Mouse (Mus musculus): ENCODE measurements around the gene Fam92a.

The Fam92a gene

DNA sequence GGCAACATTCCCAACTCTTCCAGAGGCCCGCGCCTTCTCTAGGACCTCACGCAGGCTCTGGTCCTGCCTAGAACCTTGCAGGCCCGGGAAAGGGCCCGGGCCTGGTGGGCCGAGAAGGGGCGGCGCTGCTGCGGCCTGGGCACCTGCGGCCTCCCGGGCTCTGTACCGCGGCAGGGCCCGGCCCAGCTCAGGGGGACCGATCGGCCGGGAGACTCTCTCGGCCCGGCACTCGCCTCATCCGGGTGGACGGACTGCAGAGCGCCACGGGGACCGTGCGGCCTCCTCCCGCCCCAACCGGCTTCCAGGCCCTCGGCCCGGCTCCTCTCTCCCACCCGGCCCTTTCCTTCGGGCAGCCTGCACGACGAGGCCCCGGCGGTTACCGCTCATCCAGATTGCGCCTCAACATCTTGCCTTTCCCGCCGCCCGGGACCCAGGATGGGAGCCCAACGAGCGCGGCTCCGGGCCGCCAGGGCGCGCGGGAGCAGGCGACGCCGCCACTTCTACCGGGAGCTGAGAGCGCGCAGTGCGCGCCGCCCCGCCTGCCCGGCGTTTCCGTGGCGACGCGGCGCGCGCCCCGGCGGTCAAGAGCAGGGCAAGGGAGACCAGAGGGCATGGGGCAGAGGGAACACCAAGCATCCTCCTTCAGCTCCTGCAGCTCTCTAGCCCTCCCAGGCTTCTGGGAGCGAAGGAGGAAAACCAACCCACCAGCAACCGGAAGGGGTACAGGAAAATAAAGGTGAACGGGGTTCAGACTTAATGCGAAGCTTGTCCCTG, at the start of gene Fam92a:
Gene Fam92a, minus strand, starts transcription at position 698 of the 774 bp plus-strand sequence.
- in situ Hi-C loops (cut with MboI, MseI): no loop called here

DNA sequence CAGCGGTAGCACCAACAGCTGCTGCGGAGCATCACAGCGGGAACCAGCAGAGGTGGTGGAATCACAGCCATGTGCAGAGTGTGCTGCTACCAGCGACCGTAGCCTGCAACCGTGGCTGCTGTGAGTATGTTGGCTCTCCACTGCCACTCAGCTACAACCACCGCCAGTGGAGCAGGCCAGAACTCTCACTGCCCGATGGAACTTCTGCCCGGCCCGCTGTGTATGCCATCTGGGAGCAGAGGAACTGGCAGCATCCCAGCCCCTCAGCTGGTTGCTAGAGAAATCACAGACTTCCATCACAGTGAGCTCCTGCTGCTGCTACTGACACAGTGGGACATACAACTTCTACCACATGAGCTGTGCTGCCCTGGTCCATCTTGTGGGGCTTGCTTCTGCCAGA, 7.2 kb upstream of the Fam92a start:
- in situ Hi-C loops (cut with MboI, MseI): no loop called here

DNA sequence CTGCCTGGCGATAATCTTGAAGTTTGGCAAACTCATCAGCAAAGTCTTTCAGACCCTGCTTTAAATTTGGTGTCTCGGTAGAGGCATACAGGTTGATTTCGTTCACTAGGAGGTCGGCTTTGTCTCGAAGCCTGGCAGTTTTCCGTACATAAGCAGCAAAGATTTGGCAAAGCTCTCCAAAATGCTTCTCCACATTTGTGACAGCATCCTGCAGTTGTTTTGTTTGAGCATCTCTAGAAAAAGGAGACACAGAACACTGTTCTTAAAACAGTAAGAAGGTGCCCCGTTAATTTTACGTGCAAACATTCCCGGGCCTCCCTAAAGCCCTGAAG, 863 bp downstream of the Fam92a start:
- in situ Hi-C loops (cut with MboI, MseI): no loop called here

DNA sequence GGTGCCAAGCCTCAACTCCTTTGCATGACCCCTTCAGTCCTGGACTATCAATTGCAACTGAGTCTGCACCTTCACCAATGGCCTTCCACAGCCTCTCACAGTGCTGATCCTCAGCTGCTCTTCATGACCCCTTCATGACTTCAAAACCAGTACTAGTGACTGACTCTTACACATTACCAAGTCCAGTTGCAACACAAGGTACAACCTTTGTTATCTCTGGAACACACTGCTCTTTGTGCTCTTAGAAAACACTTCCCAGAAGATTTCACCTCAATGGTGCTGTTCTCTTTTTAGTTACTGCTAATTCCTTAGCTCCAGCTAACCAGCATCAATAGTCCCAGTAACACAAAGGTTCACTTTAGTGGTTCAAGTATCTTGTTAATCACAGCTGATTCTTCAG, 24.2 kb downstream of the Fam92a start:
- in situ Hi-C loops (cut with MboI, MseI): no loop called here

DNA sequence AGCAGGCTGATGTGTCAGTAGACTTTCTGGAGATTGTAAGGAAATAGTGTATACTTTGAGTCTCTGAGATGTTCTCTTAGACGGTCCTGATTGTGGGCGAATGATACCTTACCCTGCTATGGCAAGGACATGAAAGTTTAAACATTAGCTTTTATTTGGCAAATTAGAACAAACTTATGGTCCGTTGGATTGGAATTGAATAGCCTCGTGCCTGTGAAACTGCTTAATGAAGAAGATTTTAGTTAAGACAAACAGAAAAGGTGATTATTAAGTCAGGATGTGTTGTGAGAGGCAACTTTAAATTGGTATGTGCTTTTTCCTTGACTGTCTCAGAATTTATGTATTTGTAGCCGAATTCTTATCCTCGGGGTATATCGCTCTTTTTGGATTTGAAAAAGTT, 30.3 kb downstream of the Fam92a start:
- in situ Hi-C loops (cut with MboI, MseI): loop anchor here (5.0 kb wide), 1 partner anchor 54 kb away; the partner anchor contains the start of gene Rbm12b2 (in 2 of the 2)

DNA sequence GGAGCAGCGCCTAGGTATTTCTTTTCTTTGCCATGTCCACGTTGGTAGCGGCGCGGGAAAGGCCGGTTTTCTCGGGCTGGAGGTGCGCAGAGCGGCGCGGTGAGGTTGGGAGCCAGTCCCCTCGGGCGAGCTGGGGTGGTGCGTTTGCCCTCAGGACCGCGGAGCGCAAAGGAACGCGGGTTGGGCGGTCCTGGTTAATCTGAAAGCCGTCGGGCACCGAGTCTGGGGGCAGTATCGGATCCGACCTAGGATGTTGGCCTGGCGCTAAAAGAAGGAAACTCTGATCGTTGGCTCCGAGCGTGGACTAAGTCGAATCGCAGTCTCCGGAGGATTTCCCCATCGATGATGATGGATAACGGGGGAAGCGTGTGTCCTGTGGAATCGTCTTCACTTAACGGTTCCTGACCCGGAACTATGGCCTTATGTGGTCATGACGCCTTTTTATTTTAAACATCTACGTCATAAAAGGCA, 31.2 kb downstream of the Fam92a start:
- in situ Hi-C loops (cut with MboI, MseI): loop anchor here (5.0 kb wide), 1 partner anchor 53 kb away; the partner anchor contains the start of gene Rbm12b2 (in 2 of the 2)

DNA sequence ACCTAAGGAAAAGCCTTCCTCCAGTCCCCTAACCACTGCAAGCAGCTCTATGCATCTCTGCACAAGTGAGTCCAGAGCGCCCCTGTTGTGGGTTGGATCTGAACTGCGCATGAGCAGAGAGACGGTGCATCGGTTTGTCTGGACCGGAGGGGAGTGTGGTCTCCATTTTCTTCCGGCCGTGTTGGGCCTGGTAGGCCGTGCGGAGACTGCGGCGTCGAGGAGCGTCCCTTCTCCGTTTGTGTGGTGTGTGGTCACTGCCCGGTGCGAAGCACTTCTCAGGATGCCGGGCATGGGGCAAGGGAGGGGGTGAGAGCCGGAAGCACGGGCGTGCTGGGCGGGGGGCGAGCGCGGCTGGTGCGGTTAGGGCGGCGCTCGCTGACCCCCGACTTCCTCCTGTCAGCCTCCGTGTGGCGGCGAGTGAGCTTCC, 31.7 kb downstream of the Fam92a start, which contains the start of gene Rbm12b1:
Gene Rbm12b1, plus strand, starts transcription at position 124 of the 427 bp plus-strand sequence.
- in situ Hi-C loops (cut with MboI, MseI): loop anchor here (5.0 kb wide), 1 partner anchor 53 kb away; the partner anchor contains the start of gene Rbm12b2 (in 2 of the 2)

Measured in T-helper 17 cell (primary cell).